Mouse (Mus musculus) intestine, embryonic 16.5 days (tissue): ENCODE data around the gene Gm10643. TPM values are rescaled to one million over a fixed set of nuclear protein-coding genes. Genes with fewer than 3 reads are reported as not detected.

Source experiments
- ATAC-seq: fragments of 200-750 bp; cut with Nextera tagmentation; 2 replicates; pipeline ENCODE4 v1.8.0; 2017; ENCODE audit warnings: moderate TSS enrichment, moderate library complexity
- H3K27ac ChIP-seq: fragments of 300-500 bp; sonication (generic); 2 replicates; pipeline ENCODE4 v1.5.1; 2014; ENCODE audit warnings: mild to moderate bottlenecking, low read length
- H3K27me3 ChIP-seq: fragments of 300-500 bp; sonication (generic); replicated peaks from 2 replicates; pipeline ENCODE4 v1.6.1; 2014; ENCODE audit warnings: low read length, control low read depth, mixed read lengths; ENCODE audit not compliant: control insufficient read depth, insufficient read depth
- H3K36me3 ChIP-seq: fragments of 300-500 bp; sonication (generic); 2 replicates; pipeline ENCODE4 v1.6.1; 2014; ENCODE audit warnings: low read length, control low read depth; ENCODE audit not compliant: control insufficient read depth, insufficient read depth
- H3K4me1 ChIP-seq: fragments of 300-500 bp; sonication (generic); 2 replicates; pipeline ENCODE4 v1.6.1; 2014; ENCODE audit warnings: low read length, control low read depth, mixed read lengths; ENCODE audit not compliant: control insufficient read depth, insufficient read depth
- H3K4me2 ChIP-seq: fragments of 300-500 bp; sonication (generic); 2 replicates; pipeline ENCODE4 v1.6.1; 2014; ENCODE audit warnings: low read depth, low read length, control low read depth
- H3K4me3 ChIP-seq: fragments of 300-500 bp; sonication (generic); 2 replicates; pipeline ENCODE4 v1.5.1; 2014; ENCODE audit warnings: mild to moderate bottlenecking, low read length
- H3K9ac ChIP-seq: fragments of 300-500 bp; sonication (generic); 2 replicates; pipeline ENCODE4 v1.6.1; 2014; ENCODE audit warnings: low read depth, low read length
- H3K9me3 ChIP-seq: fragments of 300-500 bp; sonication (generic); 2 replicates; pipeline ENCODE4 v1.6.1; 2016; ENCODE audit warnings: low read length, control low read depth; ENCODE audit not compliant: control insufficient read depth
- WGBS: fragments of 180-500 bp; shearing (Covaris S2); extraction: QIAGEN DNeasy Blood & Tissue Kit; methylation state at CpG from one replicate; pipeline ENCODE4 v1.1.7; 2014; 5-methylcytosine and 5-hydroxymethylcytosine counted together
- polyA plus RNA-seq: library from polyadenylated mRNA; unstranded; fragments of >200 nt; fragmentation: Nextera tagmentation; extraction: Ambion mirVana; gene quantifications from 2 replicates; pipeline ENCODE4 v1.2.1, GENCODE M21; 2015

The Gm10643 gene
- polyA plus RNA-seq, result 0.76 and 0.81 TPM in 2 replicates

GRCm38 (mm10) chr8:84065037-84065436 is at the start of gene Gm10643:
TSS of gene Gm10643 (minus strand) at chr8:84065137.
- ATAC-seq, result no peak
- WGBS, result 87% methylated on average over 1 of the region's 1 CpGs

GRCm38 (mm10) chr8:84106216-84107040 is 41.5 kb upstream of the Gm10643 start:
- H3K4me2 ChIP-seq, result no peak overlapping the region
- H3K36me3 ChIP-seq, result peaks cover 4% of the 10 kb centered on the region; the same call in 1 of the 2 replicates
- H3K4me3 ChIP-seq, result no peak overlapping the region
- no peak overlapping the region for H3K9ac ChIP-seq
- no peak overlapping the region for H3K27ac ChIP-seq
- no peaks in the 10 kb centered on the region for H3K27me3 ChIP-seq
- no peak for ATAC-seq
- H3K9me3 ChIP-seq, result no peaks in the 10 kb centered on the region
- peaks cover 19% of the 10 kb centered on the region for H3K4me1 ChIP-seq
- 86% methylated on average over 6 of the region's 6 CpGs for WGBS

More at GRCm38 (mm10) chr8:84065037-84065436, at the start of gene Gm10643:
- Histone ChIP-seq H3K4me1 (peaks cover 24% of the 10 kb centered on the region), H3K9ac (peak within 1 kb of the TSS; percentile 84), H3K9me3 (no peaks in the 10 kb centered on the region), H3K27me3 (no peaks in the 10 kb centered on the region), H3K36me3 (no peaks in the 10 kb centered on the region), H3K4me2 (peak within 1 kb of the TSS; percentile 76), H3K4me3 (peak within 1 kb of the TSS; percentile 68), H3K27ac (peak within 1 kb of the TSS; percentile 89)

- Histone ChIP-seq H3K27ac (no peak overlapping the region), H3K4me3 (no peak overlapping the region), H3K36me3 (peaks cover 6% of the 10 kb centered on the region; the same call in 1 of the 2 replicates), H3K27me3 (no peaks in the 10 kb centered on the region), H3K9ac (no peak overlapping the region), H3K9me3 (no peaks in the 10 kb centered on the region), H3K4me1 (peaks cover 19% of the 10 kb centered on the region), H3K4me2 (no peak overlapping the region)
- no peak for ATAC-seq
- WGBS, result 60% methylated on average over 2 of the region's 2 CpGs
Observed at GRCm38 (mm10) chr8:84105676-84106075, 40.7 kb upstream of the Gm10643 start.

GRCm38 (mm10) chr8:84104697-84105609 is 40.0 kb upstream of the Gm10643 start, which contains the start of gene Dcaf15:
TSS of gene Dcaf15 (minus strand) at chr8:84104768.
- Histone ChIP-seq H3K4me1 (peaks cover 19% of the 10 kb centered on the region), H3K9me3 (no peaks in the 10 kb centered on the region), H3K9ac (peak within 1 kb of the TSS; percentile 91), H3K4me3 (peak within 1 kb of the TSS; percentile 73), H3K27ac (peak within 1 kb of the TSS; percentile 82), H3K36me3 (peaks cover 6% of the 10 kb centered on the region; the same call in 1 of the 2 replicates), H3K4me2 (peak within 1 kb of the TSS; percentile 72), H3K27me3 (no peaks in the 10 kb centered on the region)
- 6% methylated on average over 42 of the region's 42 CpGs for WGBS
- peak; percentile 97 for ATAC-seq

GRCm38 (mm10) chr8:84104221-84104620 is 39.3 kb upstream of the Gm10643 start:
- peak; percentile 77 for ATAC-seq
- Histone ChIP-seq H3K4me3 (peak overlapping the region; percentile 73), H3K27me3 (no peaks in the 10 kb centered on the region), H3K27ac (peak overlapping the region; percentile 82), H3K4me2 (peak overlapping the region; percentile 72), H3K9ac (peak overlapping the region; percentile 91), H3K36me3 (peaks cover 6% of the 10 kb centered on the region; the same call in 1 of the 2 replicates), H3K4me1 (peaks cover 19% of the 10 kb centered on the region), H3K9me3 (no peaks in the 10 kb centered on the region)
- under 1% methylated on average over 23 of the region's 29 CpGs for WGBS

- peak; percentile 29 for ATAC-seq
- WGBS, result 42% methylated on average over 3 of the region's 3 CpGs
- Histone ChIP-seq H3K9ac (peak overlapping the region; percentile 91), H3K27ac (peak overlapping the region; percentile 72), H3K27me3 (no peaks in the 10 kb centered on the region), H3K36me3 (peaks cover 10% of the 10 kb centered on the region; the same call in 1 of the 2 replicates), H3K9me3 (no peaks in the 10 kb centered on the region), H3K4me2 (peak overlapping the region; percentile 72), H3K4me3 (peak overlapping the region; percentile 73), H3K4me1 (peaks cover 19% of the 10 kb centered on the region)
Observed at GRCm38 (mm10) chr8:84103601-84104000, 38.7 kb upstream of the Gm10643 start.

- Histone ChIP-seq H3K36me3 (peaks cover 28% of the 10 kb centered on the region), H3K4me1 (peaks cover 19% of the 10 kb centered on the region), H3K27ac (no peak overlapping the region), H3K27me3 (no peaks in the 10 kb centered on the region), H3K9me3 (no peaks in the 10 kb centered on the region), H3K4me2 (no peak overlapping the region), H3K4me3 (no peak overlapping the region), H3K9ac (no peak overlapping the region)
- ATAC-seq, result no peak
- WGBS, result 90% methylated on average over 25 of the region's 25 CpGs
Observed at GRCm38 (mm10) chr8:84101476-84102270, 36.7 kb upstream of the Gm10643 start.

GRCm38 (mm10) chr8:84098376-84098775 is 33.4 kb upstream of the Gm10643 start:
- Histone ChIP-seq H3K36me3 (peaks cover 42% of the 10 kb centered on the region), H3K9me3 (no peaks in the 10 kb centered on the region)

More at GRCm38 (mm10) chr8:84098376-84098775, 33.4 kb upstream of the Gm10643 start:
- Histone ChIP-seq H3K4me1 (peaks cover 9% of the 10 kb centered on the region), H3K4me3 (no peak overlapping the region), H3K27me3 (no peaks in the 10 kb centered on the region), H3K4me2 (no peak overlapping the region), H3K9ac (no peak overlapping the region), H3K27ac (no peak overlapping the region)
- WGBS, result 96% methylated on average over 7 of the region's 7 CpGs
- ATAC-seq, result no peak
